ENCODE assay signal across 19 mouse cellular contexts in the genomic region with DNA sequence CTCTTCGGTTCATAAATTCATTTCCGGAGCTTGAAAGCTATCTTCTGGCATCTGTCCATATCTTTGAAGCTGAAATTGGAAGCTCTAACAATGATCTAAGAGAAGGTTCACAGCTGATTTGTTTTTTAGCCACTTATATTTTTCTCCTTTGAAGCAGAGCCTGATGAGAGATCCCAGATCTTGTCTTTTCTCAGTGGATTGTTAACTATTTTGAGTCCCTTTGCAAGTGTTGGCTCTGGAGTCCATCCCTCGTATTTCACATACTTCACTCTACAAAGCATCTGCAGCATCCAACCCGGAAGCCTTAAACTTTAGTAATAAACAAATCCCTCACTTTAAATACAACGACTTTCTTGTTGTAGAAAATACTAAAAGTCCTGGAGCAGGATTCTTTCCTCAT.
DNase-seq lines count a peak whose midpoint lies in the region; ATAC-seq and TF ChIP-seq lines count a peak whose summit lies in the region.
"Had no signal": no experiment of that assay in that cellular context is flagged by ENCODE, and none has a peak within 500 bp of the region (broad histone marks: within the 10 kb centered on the region; RNA-seq: fewer than 3 reads in every experiment).

No protein-coding gene starts in this region.

- no peak overlapping the region for H3K9ac ChIP-seq in kidney, postnatal 0 days (ENCODE audit: low read depth, low read length)
- no peak overlapping the region for H3K9ac ChIP-seq in lung, embryonic 15.5 days
- H3K9ac ChIP-seq: embryonic facial prominence, embryonic 12.5 days; forebrain, embryonic 13.5 days; forebrain, embryonic 15.5 days had no signal

- H3K4me1 ChIP-seq in kidney, postnatal 0 days (replicated peaks; ENCODE audit: insufficient read depth, low read length), result peaks cover 6% of the 10 kb centered on the region; the same call in 1 of the 2 replicates
- H3K4me1 ChIP-seq in lung, embryonic 15.5 days, result peaks cover 6% of the 10 kb centered on the region; the same call in 1 of the 2 replicates
- no peaks in the 10 kb centered on the region for H3K4me1 ChIP-seq in lung, adult 2 months (ENCODE audit: control insufficient read depth, insufficient read depth, low read length)
- H3K4me1 ChIP-seq: embryonic facial prominence, embryonic 12.5 days; forebrain, embryonic 13.5 days; forebrain, embryonic 15.5 days had no signal

- TF ChIP-seq CTCF in kidney, postnatal 0 days (IDR thresholded peaks at IDR 0.05; ENCODE audit: low read depth), result no peak
- no peak for TF ChIP-seq CTCF in lung, adult 2 months (IDR thresholded peaks at IDR 0.05; ENCODE audit: insufficient read depth, low read length)

- no peaks in the 10 kb centered on the region for H3K27me3 ChIP-seq in kidney, postnatal 0 days (ENCODE audit: insufficient read depth, low read length)
- no peaks in the 10 kb centered on the region for H3K27me3 ChIP-seq in lung, embryonic 15.5 days
- H3K27me3 ChIP-seq: embryonic facial prominence, embryonic 12.5 days; forebrain, embryonic 13.5 days; forebrain, embryonic 15.5 days had no signal

- no peak overlapping the region for H3K4me2 ChIP-seq in kidney, postnatal 0 days (ENCODE audit: low read length)
- H3K4me2 ChIP-seq in lung, embryonic 15.5 days, result no peak overlapping the region
- H3K4me2 ChIP-seq: embryonic facial prominence, embryonic 12.5 days; forebrain, embryonic 13.5 days; forebrain, embryonic 15.5 days had no signal

- H3K27ac ChIP-seq in kidney, postnatal 0 days, result no peak overlapping the region
- H3K27ac ChIP-seq in lung, embryonic 15.5 days, result no peak overlapping the region
- H3K27ac ChIP-seq: embryonic facial prominence, embryonic 10.5 days; embryonic facial prominence, embryonic 12.5 days; forebrain, embryonic 13.5 days; forebrain, embryonic 15.5 days had no signal

- no peak for ATAC-seq in kidney, postnatal 0 days (replicated peaks; ENCODE audit: low FRiP score, low read depth)
- peak; percentile 46; the same call in 1 of the 2 replicates for ATAC-seq in lung, embryonic 15.5 days (ENCODE audit: borderline replicate concordance, extremely low read depth, low FRiP score, low TSS enrichment)
- ATAC-seq: forebrain, embryonic 13.5 days; forebrain, embryonic 15.5 days had no signal

- 37% methylated on average over 5 of the region's 5 CpGs for WGBS in kidney, postnatal 0 days
- 36% methylated on average over 5 of the region's 5 CpGs for WGBS in lung, embryonic 15.5 days
- WGBS in lung, adult 2 months, result 39% methylated on average over 5 of the region's 5 CpGs

- H3K36me3 ChIP-seq in kidney, postnatal 0 days (ENCODE audit: insufficient read depth, low read length), result no peaks in the 10 kb centered on the region
- H3K36me3 ChIP-seq in lung, embryonic 15.5 days, result no peaks in the 10 kb centered on the region
- H3K36me3 ChIP-seq: embryonic facial prominence, embryonic 10.5 days; embryonic facial prominence, embryonic 12.5 days; forebrain, embryonic 15.5 days had no signal

- DNase-seq in kidney, postnatal 0 days (ENCODE audit: low spot score), result peak; percentile 65
- no peak for DNase-seq in kidney, adult 9 months
- no peak for DNase-seq in lung, adult 18-20 months
- DNase-seq in lung, postnatal 36 days, result peak; percentile 0
- no peak for DNase-seq in lung, adult 2 months
- no peak for DNase-seq in layer of hippocampus, adult 9-11 months
- DNase-seq: adrenal gland, adult 2 months; adrenal gland, postnatal 10 days; adrenal gland, postnatal 25 days; cerebellum, adult 11-12 months; cerebellum, adult 2 months; cerebellum, adult 9-10 months; cerebellum, postnatal 10 days; cerebellum, postnatal 25 days had no signal

- H3K9me3 ChIP-seq in kidney, postnatal 0 days (replicated peaks; ENCODE audit: low read length), result no peaks in the 10 kb centered on the region
- H3K9me3 ChIP-seq in lung, embryonic 15.5 days, result no peaks in the 10 kb centered on the region
- H3K9me3 ChIP-seq: embryonic facial prominence, embryonic 10.5 days; embryonic facial prominence, embryonic 12.5 days; forebrain, embryonic 13.5 days; forebrain, embryonic 15.5 days had no signal

- no peak for TF ChIP-seq POLR2A in lung, adult 2 months (IDR thresholded peaks at IDR 0.05; ENCODE audit: borderline replicate concordance, extremely low read depth, low read depth, low read length)

- no peak overlapping the region for H3K4me3 ChIP-seq in kidney, postnatal 0 days (replicated peaks; ENCODE audit: low read depth, low read length)
- no peak overlapping the region for H3K4me3 ChIP-seq in lung, embryonic 15.5 days
- no peak overlapping the region for H3K4me3 ChIP-seq in lung, adult 2 months (replicated peaks; ENCODE audit: extremely low read depth, low read depth, low read length)
- H3K4me3 ChIP-seq: embryonic facial prominence, embryonic 10.5 days; embryonic facial prominence, embryonic 12.5 days; forebrain, embryonic 13.5 days; forebrain, embryonic 15.5 days had no signal

Comparison
In these comparisons a context has a peak if more than half of its experiments do, and no peak if none do; other contexts are left out.
1. DNase-seq: peak in kidney, postnatal 0 days (single experiment) and lung, postnatal 36 days (single experiment); none in kidney, adult 9 months (single experiment), lung, adult 18-20 months (0 of 2), lung, adult 2 months (single experiment) and layer of hippocampus, adult 9-11 months (single experiment).